7 mouse cellular contexts compared by ENCODE assay signal in the genomic region with DNA sequence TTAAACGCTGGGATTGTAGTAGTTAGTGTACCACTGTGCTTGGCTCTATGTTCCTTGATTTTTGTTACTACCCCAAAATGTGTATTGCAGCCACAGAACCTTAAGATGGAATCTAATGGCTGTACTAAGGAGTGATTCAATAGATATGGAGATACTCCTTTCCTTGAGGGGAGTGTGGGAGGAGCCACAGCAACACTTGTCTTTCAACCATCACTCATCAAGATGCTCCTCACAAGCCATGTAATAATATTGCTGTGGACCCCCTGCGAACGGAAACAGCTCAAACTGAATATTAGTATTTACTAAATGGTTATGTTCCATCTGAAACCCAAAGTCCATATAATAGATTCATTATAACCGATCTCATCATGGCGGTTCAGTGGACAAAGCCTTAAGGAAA. TPM values are rescaled to one million over a fixed set of nuclear protein-coding genes. Genes with fewer than 3 reads are reported as not detected.
A peak's percentile ranks its signal among the peaks of the same experiment; 100 is the strongest.
DNase-seq lines count a peak whose midpoint lies in the region; ATAC-seq and TF ChIP-seq lines count a peak whose summit lies in the region.

No protein-coding gene starts in this region.

- H3K27me3 ChIP-seq in spleen, adult 2 months (ENCODE audit: control insufficient read depth, insufficient read depth, low read length): no peaks in the 10 kb centered on the region
- no peaks in the 10 kb centered on the region for H3K27me3 ChIP-seq in liver, embryonic 12.5 days (replicated peaks)

- intact Hi-C loops in left cerebral cortex, postnatal 36 days (cut with DNase I): loop anchor here (2.0 kb wide), 1 partner anchor 75 kb away; no protein-coding TSS in a partner anchor

- H3K4me2 ChIP-seq in liver, embryonic 12.5 days: peak overlapping the region; percentile 79

- H3K36me3 ChIP-seq in spleen, adult 2 months (ENCODE audit: control insufficient read depth, insufficient read depth, low read length): peaks cover 26% of the 10 kb centered on the region
- peaks cover 50% of the 10 kb centered on the region for H3K36me3 ChIP-seq in liver, embryonic 12.5 days

- no peak for DNase-seq in spleen, adult 2 months (ENCODE audit: low read depth in 1 of 2, low spot score in 2 of 2)
- no peak for DNase-seq in spleen, adult 12 weeks (ENCODE audit: low spot score)
- no peak for DNase-seq in right cerebral cortex, adult 2 months (ENCODE audit: low spot score in 2 of 2)
- no peak for DNase-seq in Muller cell, postnatal 12 days (ENCODE audit: inconsistent ontology term)
- no peak for DNase-seq in left cerebral cortex, postnatal 36 days (ENCODE audit: low spot score in 2 of 2)

- peaks cover 5% of the 10 kb centered on the region; the same call in 1 of the 2 replicates for H3K4me1 ChIP-seq in spleen, adult 2 months (ENCODE audit: control insufficient read depth, insufficient read depth, insufficient read length)
- peaks cover 6% of the 10 kb centered on the region for H3K4me1 ChIP-seq in embryonic fibroblast, embryonic 13.5 days (ENCODE audit: control insufficient read depth, insufficient read depth, low read length)
- H3K4me1 ChIP-seq in liver, embryonic 12.5 days: peaks cover 48% of the 10 kb centered on the region

- TF ChIP-seq CTCF in spleen, adult 2 months (IDR thresholded peaks at IDR 0.05; ENCODE audit: extremely low read depth, insufficient read depth, insufficient read length, insufficient replicate concordance): no peak
- TF ChIP-seq CTCF in embryonic fibroblast, embryonic 13.5 days (IDR thresholded peaks at IDR 0.05; ENCODE audit: borderline replicate concordance, insufficient read depth, low read length): no peak

- H3K4me3 ChIP-seq in spleen, adult 2 months (ENCODE audit: extremely low read depth, insufficient read depth, insufficient read length): peak overlapping the region; percentile 99
- peak overlapping the region; percentile 98 for H3K4me3 ChIP-seq in embryonic fibroblast, embryonic 13.5 days (ENCODE audit: insufficient read depth, low read length)
- H3K4me3 ChIP-seq in liver, embryonic 12.5 days: peak overlapping the region; percentile 88

- WGBS in spleen, adult 2 months: 2% methylated on average over 5 of the region's 5 CpGs
- 3% methylated on average over 5 of the region's 5 CpGs for WGBS in liver, embryonic 12.5 days (ENCODE audit: insufficient replicate concordance)

- ATAC-seq in liver, embryonic 12.5 days: no peak

- H3K9ac ChIP-seq in liver, embryonic 12.5 days: peak overlapping the region; percentile 95

- no peak overlapping the region for H3K27ac ChIP-seq in spleen, adult 2 months (ENCODE audit: insufficient read depth, low read length)
- H3K27ac ChIP-seq in embryonic fibroblast, embryonic 13.5 days (ENCODE audit: insufficient read depth, low read length): peak overlapping the region; percentile 97
- H3K27ac ChIP-seq in liver, embryonic 12.5 days: peak overlapping the region; percentile 94

- no peaks in the 10 kb centered on the region for H3K9me3 ChIP-seq in liver, embryonic 12.5 days (replicated peaks)

- no peak for TF ChIP-seq POLR2A in spleen, adult 2 months (IDR thresholded peaks at IDR 0.05; ENCODE audit: low read depth, low read length)
- no peak for TF ChIP-seq POLR2A in embryonic fibroblast, embryonic 13.5 days (IDR thresholded peaks at IDR 0.05; ENCODE audit: low read depth, low read length)

RNA-seq across cellular contexts. Expression of a gene that starts 1.1 kb away (rescaled TPM):
- polyA plus RNA-seq in spleen, adult 2 months (2012; rRNA removed): 45.0 and 50.9 TPM in 2 replicates
- polyA plus RNA-seq in embryonic fibroblast, embryonic 13.5 days (2011; ENCODE audit: insufficient read length, low read depth, missing spikeins): 215 and 258 TPM in 2 replicates
- polyA plus RNA-seq in liver, embryonic 12.5 days (2016; fragmentation: Nextera tagmentation; extraction: Ambion mirVana): 318 and 321 TPM in 2 replicates
- total RNA-seq in left cerebral cortex, postnatal 36 days (2021): 100 to 1,000 TPM; 164 to 176 TPM

RNA-seq across cellular contexts. Expression of a gene that starts 24.1 kb away (rescaled TPM):
- polyA plus RNA-seq in spleen, adult 2 months (2012; rRNA removed): 7.3 and 7.6 TPM in 2 replicates
- 60.6 and 67.0 TPM in 2 replicates for polyA plus RNA-seq in embryonic fibroblast, embryonic 13.5 days (2011; ENCODE audit: insufficient read length, low read depth, missing spikeins)
- polyA plus RNA-seq in liver, embryonic 12.5 days (2016; fragmentation: Nextera tagmentation; extraction: Ambion mirVana): 21.8 and 23.0 TPM in 2 replicates
- 10 to 100 TPM; 21.7 to 27.0 TPM for total RNA-seq in left cerebral cortex, postnatal 36 days (2021)

RNA-seq across cellular contexts. Expression of a gene that starts 47.7 kb away (rescaled TPM):
- polyA plus RNA-seq in spleen, adult 2 months (2012; rRNA removed): 100 and 107 TPM in 2 replicates
- polyA plus RNA-seq in embryonic fibroblast, embryonic 13.5 days (2011; ENCODE audit: insufficient read length, low read depth, missing spikeins): 89.7 and 108 TPM in 2 replicates
- polyA plus RNA-seq in liver, embryonic 12.5 days (2016; fragmentation: Nextera tagmentation; extraction: Ambion mirVana): 220 and 223 TPM in 2 replicates
- 10 to 100 TPM; 12.6 to 13.8 TPM for total RNA-seq in left cerebral cortex, postnatal 36 days (2021)

RNA-seq across cellular contexts. Expression of a gene that starts 58.0 kb away (rescaled TPM):
- 51.3 and 55.6 TPM in 2 replicates for polyA plus RNA-seq in spleen, adult 2 months (2012; rRNA removed)
- polyA plus RNA-seq in embryonic fibroblast, embryonic 13.5 days (2011; ENCODE audit: insufficient read length, low read depth, missing spikeins): 20.1 and 23.5 TPM in 2 replicates
- 105 and 109 TPM in 2 replicates for polyA plus RNA-seq in liver, embryonic 12.5 days (2016; fragmentation: Nextera tagmentation; extraction: Ambion mirVana)
- total RNA-seq in left cerebral cortex, postnatal 36 days (2021): 1 to 10 TPM; 4.0 to 4.3 TPM
